Mouse (Mus musculus) gastrocnemius, adult 2 months (tissue): ENCODE data around the gene Cdh12. TPM values are rescaled to one million over a fixed set of nuclear protein-coding genes. Genes with fewer than 3 reads are reported as not detected.
"Not testable (repeated sequence)": the region's sequence is repeated elsewhere in the genome, so short reads cannot be mapped to it uniquely, and the experiment has no call there.

Source experiments
- DNase-seq: peaks from one replicate; pipeline ENCODE4 v3.0.0; 2022
- H3K27ac ChIP-seq: fragments of 200-600 bp; 2 replicates; pipeline ENCODE4 v1.8.1; 2022; ENCODE audit warnings: mild to moderate bottlenecking
- H3K4me3 ChIP-seq: fragments of 200-600 bp; 2 replicates; pipeline ENCODE4 v1.8.1; 2022; ENCODE audit warnings: mild to moderate bottlenecking, moderate library complexity
- CTCF ChIP-seq: fragments of 200-600 bp; IDR thresholded peaks from 2 replicates; pipeline ENCODE4 v1.8.1; 2022; ENCODE audit warnings: antibody characterized with exemption, mild to moderate bottlenecking, moderate library complexity
- intact Hi-C: fragments of 180-260 bp; cut with DNase I; formaldehyde crosslinking; loops from one replicate; pipeline ENCODE4 v1.15.1; 2025
- total RNA-seq, 2 experiments: library from RNA; stranded (reverse); gene quantifications; 2 replicates each; pipeline ENCODE4 v1.2.3; 2021

Cdh12 gene
- total RNA-seq, 2 experiments from 2014 or later = not detected

DNA sequence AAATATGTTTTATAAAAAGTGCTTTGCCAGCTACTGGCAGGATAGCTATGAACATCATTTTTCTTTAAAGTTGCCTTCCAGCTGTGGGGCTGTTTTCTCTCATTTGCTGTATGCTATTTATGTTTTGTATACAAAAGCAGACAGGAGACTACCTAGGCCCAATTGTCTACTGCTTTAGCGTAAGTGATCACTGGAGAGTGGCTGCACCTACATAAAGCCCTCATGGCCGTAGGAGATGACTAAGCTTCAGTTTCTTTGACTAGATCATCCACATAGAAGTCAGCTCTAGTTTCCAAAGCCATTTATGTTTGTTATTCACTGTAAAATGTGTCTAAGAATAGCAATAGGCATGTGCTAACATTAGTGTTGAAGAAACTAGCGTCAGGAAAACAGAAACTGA is 926.8 kb downstream of the Cdh12 start:
- intact Hi-C loops = no loop called here
- DNase-seq = no peak
- no peak overlapping the region for H3K4me3 ChIP-seq
- H3K27ac ChIP-seq = no peak overlapping the region
- TF ChIP-seq CTCF = no peak

DNA sequence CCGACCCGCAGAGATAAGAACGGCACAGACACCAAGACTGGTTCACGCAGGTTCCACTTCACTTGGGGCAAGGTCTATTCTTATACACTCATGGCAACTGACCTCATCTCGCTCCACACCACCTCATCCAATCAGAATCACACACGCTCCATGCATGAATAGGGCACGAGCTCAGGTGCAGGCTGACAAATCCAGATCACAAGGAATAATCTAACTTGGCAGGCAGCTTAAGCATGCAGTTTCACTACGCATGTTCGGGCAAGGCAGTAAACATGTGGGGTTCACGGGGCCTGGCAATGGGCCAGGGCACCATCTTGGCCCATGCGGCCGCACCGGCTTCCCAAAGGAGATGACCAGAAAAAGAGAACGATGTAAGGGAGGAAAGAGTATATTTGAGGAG is 942.4 kb downstream of the Cdh12 start:
- intact Hi-C loops, H3K27ac ChIP-seq, DNase-seq: not testable (repeated sequence)
- peak overlapping the region; percentile 4; the same call in 1 of the 2 replicates for H3K4me3 ChIP-seq

DNA sequence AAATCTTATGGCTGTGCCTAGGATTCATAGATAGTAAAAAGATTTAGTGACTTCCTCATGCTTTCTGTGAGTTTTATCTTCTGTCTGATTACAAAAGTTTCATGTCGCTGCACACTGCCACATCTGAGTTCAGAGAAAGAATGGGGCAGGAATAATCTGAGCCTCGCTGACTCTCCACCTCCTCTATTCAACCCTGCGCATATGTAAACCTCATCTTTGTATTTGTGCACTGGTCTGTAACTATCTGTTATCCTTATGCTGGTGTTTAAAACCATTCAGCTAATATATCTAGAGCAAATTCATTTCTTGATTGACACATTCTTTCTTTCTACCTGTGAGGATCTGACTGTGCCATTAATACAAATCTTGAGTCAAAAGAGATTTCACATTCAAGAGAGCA is 944.0 kb downstream of the Cdh12 start:
- Histone ChIP-seq H3K4me3 (no peak overlapping the region), H3K27ac (no peak overlapping the region)
- intact Hi-C loops = no loop called here
- no peak for DNase-seq
- no peak for TF ChIP-seq CTCF

DNA sequence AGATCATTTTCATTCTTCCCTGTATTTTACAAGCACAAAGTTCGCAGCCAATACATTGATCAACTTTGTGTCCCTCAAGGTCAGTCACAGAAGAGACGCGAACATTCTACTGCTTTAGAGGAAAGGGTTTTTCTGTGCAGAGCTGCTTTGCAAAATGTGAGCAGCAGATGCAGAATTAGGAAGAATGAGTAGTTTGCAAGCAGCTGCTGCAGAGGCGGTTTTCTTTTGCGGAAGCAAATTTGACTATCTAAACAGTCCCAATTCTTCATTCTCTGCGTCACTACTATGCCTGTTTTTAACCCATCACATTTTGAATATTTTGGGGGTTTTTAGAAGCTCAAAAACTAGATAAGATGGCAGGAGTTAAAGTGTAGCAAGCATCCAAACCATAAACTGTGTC is 956.1 kb downstream of the Cdh12 start:
- no peak overlapping the region for H3K4me3 ChIP-seq
- DNase-seq = no peak
- no peak overlapping the region for H3K27ac ChIP-seq
- intact Hi-C loops = no loop called here
- TF ChIP-seq CTCF = no peak

DNA sequence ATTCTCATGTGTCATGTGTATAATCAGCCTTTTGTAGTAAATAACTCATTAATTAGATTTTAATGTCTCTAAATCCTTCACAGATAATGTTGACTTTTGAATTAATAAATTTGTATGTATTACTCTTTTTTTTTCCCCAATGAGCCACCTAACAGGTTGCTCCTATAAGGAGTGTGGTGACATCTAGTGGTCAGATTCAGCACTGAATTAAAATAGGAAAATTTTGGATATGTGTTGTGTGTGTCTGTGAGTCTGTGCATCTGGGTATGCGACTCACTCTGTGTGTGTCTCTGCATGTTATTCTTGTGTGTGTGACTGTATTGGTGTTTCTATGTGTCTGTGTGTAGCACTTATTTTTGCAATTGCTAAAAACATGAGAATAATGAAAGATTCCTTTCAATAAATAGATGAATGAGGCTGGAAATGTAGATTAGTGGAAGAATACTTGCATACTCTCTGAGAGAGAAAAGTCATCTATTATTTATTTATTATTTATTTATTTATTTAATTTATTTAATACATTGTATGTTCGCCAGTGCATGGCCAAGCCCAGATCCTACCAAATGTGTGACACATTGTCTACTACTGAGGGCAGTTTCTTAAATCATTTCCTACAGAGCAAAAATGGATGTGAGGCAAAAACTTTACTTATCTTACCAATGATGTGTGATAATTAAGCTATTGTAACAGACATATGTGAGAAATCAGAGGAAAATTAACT is 958.4 kb downstream of the Cdh12 start:
- intact Hi-C loops = no loop called here
- no peak for DNase-seq
- peak; percentile 68 for TF ChIP-seq CTCF
- H3K4me3 ChIP-seq = no peak overlapping the region
- H3K27ac ChIP-seq = no peak overlapping the region

DNA sequence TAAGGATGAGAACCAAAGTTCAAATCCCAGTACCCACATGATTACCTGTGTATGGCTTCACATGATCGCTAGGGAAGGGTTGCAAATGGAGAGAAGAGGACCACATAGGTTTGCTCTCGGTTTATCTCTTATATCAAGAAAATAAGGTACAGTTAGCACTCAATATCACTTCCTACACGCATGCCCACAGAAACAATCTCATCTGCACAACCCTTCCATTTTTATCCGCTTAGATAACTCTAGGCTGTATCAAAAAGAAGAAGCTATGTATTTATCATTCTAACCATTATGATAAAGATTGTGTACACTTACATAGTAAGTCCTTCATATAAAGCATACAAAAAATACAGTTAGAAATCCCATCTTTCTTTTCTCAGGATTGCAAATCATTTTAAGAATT is 988.3 kb downstream of the Cdh12 start:
- Histone ChIP-seq H3K27ac (no peak overlapping the region), H3K4me3 (no peak overlapping the region)
- TF ChIP-seq CTCF = no peak
- DNase-seq = no peak
- intact Hi-C loops = no loop called here

DNA sequence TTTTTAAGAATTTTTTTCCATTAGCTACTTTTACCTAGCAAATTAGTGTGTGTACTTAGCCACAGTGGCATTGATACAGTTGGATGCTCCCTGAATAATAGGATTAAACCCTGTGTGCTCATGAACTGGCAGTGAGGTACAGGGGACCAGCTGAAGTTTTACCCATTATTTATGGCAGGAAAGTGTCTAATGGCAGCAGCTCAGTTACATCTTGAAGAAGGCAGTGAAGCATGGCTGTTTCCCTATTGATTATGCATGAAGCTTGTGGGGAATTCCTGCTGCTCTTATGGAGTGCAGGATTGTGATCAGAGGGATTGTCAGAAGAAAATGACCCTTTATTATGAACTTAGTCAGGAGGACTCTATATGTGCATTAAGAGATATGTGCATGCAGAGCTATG is 988.9 kb downstream of the Cdh12 start:
- intact Hi-C loops = no loop called here
- no peak for TF ChIP-seq CTCF
- no peak for DNase-seq
- Histone ChIP-seq H3K4me3 (no peak overlapping the region), H3K27ac (no peak overlapping the region)

DNA sequence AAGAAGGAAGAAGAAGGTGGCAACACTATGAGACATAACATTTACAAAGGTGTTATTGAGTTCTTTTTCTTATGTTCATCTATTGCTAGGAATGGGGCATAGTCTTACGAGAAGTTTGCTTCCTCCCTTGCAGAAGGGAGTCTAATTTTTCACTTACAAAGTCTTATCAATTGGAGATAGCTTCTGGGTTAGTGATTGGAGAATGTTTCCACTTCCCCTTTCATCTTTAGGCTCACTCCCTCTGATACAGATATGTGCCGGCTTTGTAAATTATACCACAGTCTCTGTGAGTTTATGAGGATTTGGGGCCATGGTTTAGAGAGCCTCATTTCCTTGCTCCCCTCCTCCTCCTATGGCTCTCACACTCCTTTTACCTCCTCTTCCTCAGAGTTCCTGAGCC is 1009.0 kb downstream of the Cdh12 start:
- TF ChIP-seq CTCF = no peak
- H3K4me3 ChIP-seq = no peak overlapping the region
- no peak for DNase-seq
- intact Hi-C loops = no loop called here
- H3K27ac ChIP-seq = no peak overlapping the region

DNA sequence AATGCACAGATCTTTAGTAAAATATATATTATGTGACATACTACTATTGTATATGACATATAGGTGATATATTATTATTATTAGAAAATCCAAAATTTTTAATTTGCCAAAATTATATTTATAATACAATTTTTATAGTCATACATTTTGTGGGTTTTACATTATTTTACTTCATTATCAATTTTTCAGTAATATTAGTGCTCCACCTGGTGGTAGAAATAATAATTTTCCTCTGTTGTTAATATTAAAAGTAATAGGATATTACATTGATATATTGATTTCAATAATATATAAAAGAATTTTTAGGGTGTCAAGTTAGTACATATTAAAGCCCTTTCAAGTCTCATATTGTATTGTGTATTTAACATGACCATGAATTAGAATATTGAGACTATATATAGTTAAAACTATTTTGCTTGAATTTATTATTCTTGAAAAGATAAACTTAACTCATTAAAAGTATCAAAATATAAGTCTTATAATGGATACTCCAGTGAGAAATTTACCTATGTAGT is 1070.3 kb downstream of the Cdh12 start:
- no peak for DNase-seq
- peak; percentile 31 for TF ChIP-seq CTCF
- intact Hi-C loops = no loop called here
- Histone ChIP-seq H3K4me3 (no peak overlapping the region), H3K27ac (no peak overlapping the region)

DNA sequence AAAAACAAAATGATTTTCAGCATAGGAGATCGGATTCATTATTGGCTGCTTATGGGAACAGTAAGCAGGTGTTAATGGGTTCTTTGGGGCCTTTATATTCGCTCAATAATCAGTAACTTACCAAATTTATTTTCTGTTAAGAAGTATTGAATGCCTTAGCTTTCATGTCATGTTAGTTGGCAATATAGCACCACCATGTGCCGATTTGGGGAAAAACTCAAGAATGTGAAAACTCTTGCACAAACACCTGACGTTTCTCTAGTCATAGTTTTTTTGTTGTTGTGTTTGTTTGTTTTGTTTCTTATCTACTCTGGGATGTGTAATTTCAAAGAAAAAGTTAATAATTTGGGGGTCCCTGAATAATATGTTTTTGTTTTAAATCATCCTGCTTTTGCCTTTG is 1081.7 kb downstream of the Cdh12 start:
- no peak overlapping the region for H3K27ac ChIP-seq
- no peak for DNase-seq
- H3K4me3 ChIP-seq = no peak overlapping the region
- no peak for TF ChIP-seq CTCF
- intact Hi-C loops = no loop called here

DNA sequence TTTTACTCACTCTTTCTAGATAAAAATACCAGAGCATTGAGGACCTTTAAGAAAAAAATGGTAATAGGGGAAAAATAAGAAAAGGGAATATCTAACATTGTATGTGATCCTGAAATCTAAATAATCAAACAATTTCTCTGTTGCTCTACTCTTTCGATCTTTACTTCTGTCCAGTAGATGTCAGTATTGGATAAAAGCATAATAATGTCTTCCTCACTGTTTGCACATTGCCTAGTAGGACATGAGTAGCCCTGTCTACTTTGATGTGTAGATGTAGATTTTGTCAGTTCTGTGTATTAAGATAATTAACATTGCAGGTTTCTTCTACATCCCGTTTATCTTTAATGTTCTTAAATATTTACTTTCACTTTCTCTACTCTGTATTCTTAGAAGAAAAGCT is 1087.8 kb downstream of the Cdh12 start:
- TF ChIP-seq CTCF = no peak
- no peak for DNase-seq
- intact Hi-C loops = no loop called here
- Histone ChIP-seq H3K4me3 (no peak overlapping the region), H3K27ac (no peak overlapping the region)

DNA sequence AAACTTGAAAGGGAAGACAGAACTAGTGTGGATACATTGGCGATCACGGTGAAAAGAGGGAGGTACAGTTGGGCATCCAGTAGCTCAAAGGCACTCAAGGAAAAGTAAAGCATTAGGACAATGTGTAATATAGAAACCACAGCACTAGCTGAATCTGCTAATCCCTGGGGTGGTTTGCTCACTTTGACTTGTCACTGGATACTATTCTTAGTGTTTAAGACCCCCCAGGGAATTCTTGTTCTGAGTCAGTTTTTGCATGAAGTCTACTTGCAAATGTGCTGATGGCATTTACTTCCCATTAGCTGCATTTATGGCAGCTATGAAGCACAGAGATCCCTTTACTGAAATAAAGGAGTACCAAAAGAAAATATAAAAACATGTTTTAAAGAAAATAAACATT is 1095.7 kb downstream of the Cdh12 start:
- DNase-seq = no peak
- intact Hi-C loops = no loop called here
- TF ChIP-seq CTCF = no peak
- Histone ChIP-seq H3K27ac (no peak overlapping the region), H3K4me3 (no peak overlapping the region)

DNA sequence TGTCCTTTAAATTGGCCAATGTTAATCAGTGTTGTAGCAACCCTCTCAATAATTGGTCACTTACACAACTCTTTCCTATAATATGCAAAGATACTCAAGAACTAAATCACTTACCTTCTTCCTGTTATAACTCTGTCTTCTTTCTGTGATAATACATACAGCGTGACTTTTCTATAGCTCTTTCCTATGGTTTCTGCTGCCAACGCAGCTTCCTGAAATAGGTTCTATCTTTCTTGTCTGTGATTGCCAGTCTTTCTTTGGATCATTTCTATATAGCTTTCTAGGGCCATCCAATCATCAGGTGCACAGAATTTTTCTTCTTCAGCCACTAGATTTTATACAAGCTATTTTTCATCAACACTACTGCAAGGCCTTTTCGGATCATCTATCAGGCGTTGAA is 1106.9 kb downstream of the Cdh12 start:
- no peak overlapping the region for H3K4me3 ChIP-seq
- no peak overlapping the region for H3K27ac ChIP-seq
- no peak for DNase-seq
- no peak for TF ChIP-seq CTCF
- intact Hi-C loops = no loop called here

DNA sequence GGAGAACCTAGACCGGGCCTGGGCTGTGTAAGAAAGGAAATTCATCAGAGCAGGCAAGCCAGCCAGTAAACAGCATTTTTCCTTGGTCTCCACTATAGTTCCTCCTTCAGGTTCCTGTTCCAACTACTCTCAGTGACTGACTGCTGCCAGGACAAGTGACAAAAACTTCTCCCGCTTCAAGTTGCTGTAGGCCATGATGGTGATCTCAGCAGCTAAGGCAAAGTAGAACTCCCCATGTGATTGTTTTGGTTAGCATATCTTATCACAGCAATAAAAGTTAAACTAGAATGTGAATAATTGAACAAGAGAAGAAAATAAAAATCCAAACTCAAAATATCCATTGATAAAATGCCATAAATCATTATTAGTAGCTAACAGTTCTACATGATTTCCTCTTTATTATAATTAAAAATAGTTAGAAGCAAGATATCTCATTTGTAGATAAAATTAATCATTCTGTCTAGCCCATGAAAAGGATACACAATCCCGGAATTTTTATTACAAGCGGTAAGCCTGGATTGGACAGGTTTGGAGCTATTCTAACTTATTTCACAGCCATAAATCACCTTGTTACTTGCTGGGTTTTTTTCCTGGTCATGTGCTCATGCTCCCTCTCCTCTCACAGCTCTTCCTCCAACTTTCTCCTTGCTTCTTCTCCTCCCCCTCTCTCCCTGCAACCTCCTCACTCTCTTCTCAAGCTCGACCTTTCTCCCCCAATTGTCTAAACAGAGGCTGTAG is 1117.4 kb downstream of the Cdh12 start:
- DNase-seq = no peak
- Histone ChIP-seq H3K4me3 (no peak overlapping the region), H3K27ac (no peak overlapping the region)
- intact Hi-C loops = no loop called here
- no peak for TF ChIP-seq CTCF
